ENCODE assay signal across 20 mouse cellular contexts in the genomic region with DNA sequence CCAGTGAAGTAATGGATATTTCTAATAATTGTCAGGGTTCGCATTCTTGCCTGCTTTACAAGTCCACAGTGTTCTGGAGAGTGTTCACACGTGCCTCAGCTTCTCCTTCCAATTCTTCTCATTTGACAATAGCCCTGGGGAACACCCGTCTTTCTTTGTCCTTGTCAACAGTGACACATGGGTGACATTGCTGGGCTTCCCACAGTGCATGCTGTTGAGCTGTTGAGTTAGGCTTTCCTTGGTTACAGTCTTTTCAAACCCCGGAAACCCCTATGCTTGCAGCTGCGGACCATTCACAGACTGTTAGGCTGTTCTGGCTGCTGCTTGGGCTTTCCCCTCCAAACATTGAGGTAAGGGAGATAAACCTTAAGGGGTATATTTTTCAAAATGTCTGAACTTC.
A peak's percentile ranks its signal among the peaks of the same experiment; 100 is the strongest.
DNase-seq lines count a peak whose midpoint lies in the region; ATAC-seq and TF ChIP-seq lines count a peak whose summit lies in the region.
"Had no signal": no experiment of that assay in that cellular context is flagged by ENCODE, and none has a peak within 500 bp of the region (broad histone marks: within the 10 kb centered on the region; RNA-seq: fewer than 3 reads in every experiment).

No protein-coding gene starts in this region.

- intact Hi-C loops in heart, postnatal 25 days (cut with DNase I): no loop called here

- DNase-seq in heart, postnatal 25 days (ENCODE audit: low spot score): no peak
- peak; percentile 11 for DNase-seq in heart, postnatal 0 days (ENCODE audit: low spot score)
- no peak for DNase-seq in heart, postnatal 4 days
- DNase-seq in CH12.LX (ENCODE audit: extremely low read depth): peak; percentile 37
- DNase-seq in T-cell, adult 2 months (ENCODE audit: low spot score): no peak
- DNase-seq: cerebellum, adult 11 months; forebrain, postnatal 0 days; gastrocnemius, adult 2 months; gastrocnemius, postnatal 14 days; heart, adult 11 months; kidney, adult 11 months; kidney, adult 8-10 months had no signal

- TF ChIP-seq RAD21 in CH12.LX (IDR thresholded peaks at IDR 0.05; ENCODE audit: low read depth, low read length): no peak

- no peak for ATAC-seq in heart, embryonic 14.5 days (ENCODE audit: insufficient number of reproducible peaks, insufficient read depth, low FRiP score, low read depth)
- no peak for ATAC-seq in heart, postnatal 0 days (ENCODE audit: insufficient read depth, low read depth)
- ATAC-seq: forebrain, embryonic 14.5 days; forebrain, postnatal 0 days had no signal

- H3K4me2 ChIP-seq in heart, embryonic 14.5 days (ENCODE audit: low read length): no peak overlapping the region
- H3K4me2 ChIP-seq in heart, postnatal 0 days (ENCODE audit: low read depth, low read length): no peak overlapping the region
- peak overlapping the region; percentile 8; the same call in 1 of the 2 replicates for H3K4me2 ChIP-seq in CH12.LX (ENCODE audit: insufficient read depth, low read depth, poor library complexity, severe bottlenecking)
- H3K4me2 ChIP-seq: embryonic facial prominence, embryonic 12.5 days; embryonic facial prominence, embryonic 15.5 days; hindbrain, embryonic 12.5 days; hindbrain, embryonic 15.5 days had no signal

- dilution Hi-C loops in CH12.LX (cut with MboI; ENCODE audit: extremely low pct_ligation_motif_present, extremely low pct_unique_long_range_greater_than_20kb, low sequenced_read_pairs): no loop called here

- WGBS in heart, embryonic 14.5 days: 68% methylated on average over 5 of the region's 5 CpGs
- 49% methylated on average over 5 of the region's 5 CpGs for WGBS in heart, postnatal 0 days

- H3K27ac ChIP-seq in heart, embryonic 14.5 days (replicated peaks in 1 of 2; ENCODE audit: control insufficient read depth in 1 of 2, insufficient read depth in 1 of 2, low read depth in 2 of 2, low read length in 2 of 2): peak overlapping the region; percentile 76 to 80
- peak overlapping the region; percentile 50 for H3K27ac ChIP-seq in heart, postnatal 0 days (ENCODE audit: low read depth)
- no peak overlapping the region for H3K27ac ChIP-seq in CH12.LX (ENCODE audit: insufficient read depth, low read depth)
- H3K27ac ChIP-seq: embryonic facial prominence, embryonic 12.5 days; embryonic facial prominence, embryonic 15.5 days; hindbrain, embryonic 12.5 days; hindbrain, embryonic 15.5 days had no signal

- no peaks in the 10 kb centered on the region for H3K79me2 ChIP-seq in CH12.LX (replicated peaks; ENCODE audit: control insufficient read depth, extremely low read depth, insufficient read depth, poor library complexity, severe bottlenecking)

- in situ Hi-C loops in CH12.LX (cut with MboI; ENCODE audit: low pct_ligation_motif_present, low pct_unique_long_range_greater_than_20kb, low sequenced_read_pairs): no loop called here

- no peak for TF ChIP-seq POLR2A in CH12.LX (IDR thresholded peaks at IDR 0.05; ENCODE audit: low read depth, low read length)

- peaks cover 15 to 21% of the 10 kb centered on the region in 2 experiments for H3K4me1 ChIP-seq in heart, embryonic 14.5 days (ENCODE audit: control insufficient read depth in 2 of 2, insufficient read depth in 2 of 2, low read length in 2 of 2)
- H3K4me1 ChIP-seq in heart, postnatal 0 days (ENCODE audit: control insufficient read depth, insufficient read depth): 0 out of 2 replicates have a peak, but pooled peaks cover 5% of the 10 kb centered on the region
- H3K4me1 ChIP-seq in CH12.LX (ENCODE audit: control insufficient read depth in 1 of 2, insufficient read depth in 2 of 2): peaks cover 3 to 42% of the 10 kb centered on the region in 2 experiments; a peak in 2 of 4 replicates
- H3K4me1 ChIP-seq: embryonic facial prominence, embryonic 15.5 days; hindbrain, embryonic 15.5 days had no signal

- H3K9ac ChIP-seq in heart, embryonic 14.5 days (ENCODE audit: low read length): no peak overlapping the region
- no peak overlapping the region for H3K9ac ChIP-seq in heart, postnatal 0 days (replicated peaks; ENCODE audit: low read depth, low read length)
- no peak overlapping the region for H3K9ac ChIP-seq in CH12.LX (ENCODE audit: insufficient read depth, low read depth)
- H3K9ac ChIP-seq: embryonic facial prominence, embryonic 12.5 days; embryonic facial prominence, embryonic 15.5 days; forebrain, postnatal 0 days; hindbrain, embryonic 12.5 days; hindbrain, embryonic 15.5 days had no signal

- TF ChIP-seq CTCF in heart, postnatal 0 days (IDR thresholded peaks at IDR 0.05; ENCODE audit: low read depth): no peak
- no peak for TF ChIP-seq CTCF in CH12.LX (conservative IDR thresholded peaks at IDR 0.05 in 1 of 2, IDR thresholded peaks at IDR 0.05 in 1 of 2; ENCODE audit: low read depth in 2 of 2, low read length in 2 of 2)

- TF ChIP-seq EP300 in heart, postnatal 0 days (IDR thresholded peaks at IDR 0.05; ENCODE audit: low read depth): no peak
- no peak for TF ChIP-seq EP300 in CH12.LX (IDR thresholded peaks at IDR 0.05; ENCODE audit: low read length)

- no peak overlapping the region for H3K4me3 ChIP-seq in heart, embryonic 14.5 days (ENCODE audit: control insufficient read depth in 1 of 2, insufficient read depth in 1 of 2, low read depth in 1 of 2, low read length in 2 of 2)
- H3K4me3 ChIP-seq in heart, postnatal 0 days (ENCODE audit: low read depth, low read length): no peak overlapping the region
- no peak overlapping the region for H3K4me3 ChIP-seq in CH12.LX (replicated peaks in 1 of 3; ENCODE audit: low read depth in 2 of 3, low read length in 2 of 3, poor library complexity in 1 of 3)
- H3K4me3 ChIP-seq: embryonic facial prominence, embryonic 12.5 days; embryonic facial prominence, embryonic 15.5 days; gastrocnemius, adult 2 months; hindbrain, embryonic 12.5 days; hindbrain, embryonic 15.5 days had no signal

- H3K9me3 ChIP-seq in heart, embryonic 14.5 days (ENCODE audit: control insufficient read depth, low read length): no peaks in the 10 kb centered on the region
- no peaks in the 10 kb centered on the region for H3K9me3 ChIP-seq in heart, postnatal 0 days (replicated peaks; ENCODE audit: control insufficient read depth, low read length)
- no peaks in the 10 kb centered on the region for H3K9me3 ChIP-seq in CH12.LX (replicated peaks; ENCODE audit: low read length)
- H3K9me3 ChIP-seq: embryonic facial prominence, embryonic 12.5 days; embryonic facial prominence, embryonic 15.5 days; hindbrain, embryonic 12.5 days; hindbrain, embryonic 15.5 days had no signal

- no peaks in the 10 kb centered on the region for H3K36me3 ChIP-seq in heart, embryonic 14.5 days (ENCODE audit: control insufficient read depth, insufficient read depth, low read length)
- H3K36me3 ChIP-seq in heart, postnatal 0 days (replicated peaks; ENCODE audit: control insufficient read depth, insufficient read depth, low read length): no peaks in the 10 kb centered on the region
- H3K36me3 ChIP-seq in CH12.LX (replicated peaks in 1 of 2; ENCODE audit: control insufficient read depth in 1 of 2, insufficient read depth in 1 of 2, low read length in 1 of 2): no peaks in the 10 kb centered on the region
- H3K36me3 ChIP-seq: embryonic facial prominence, embryonic 12.5 days; embryonic facial prominence, embryonic 15.5 days; G1E; hindbrain, embryonic 12.5 days; hindbrain, embryonic 15.5 days had no signal

- H3K27me3 ChIP-seq in heart, embryonic 14.5 days (ENCODE audit: control insufficient read depth, insufficient read depth, low read length): no peaks in the 10 kb centered on the region
- no peaks in the 10 kb centered on the region for H3K27me3 ChIP-seq in heart, postnatal 0 days (ENCODE audit: control insufficient read depth, insufficient read depth, low read length)
- no peaks in the 10 kb centered on the region for H3K27me3 ChIP-seq in CH12.LX (replicated peaks)
- H3K27me3 ChIP-seq: embryonic facial prominence, embryonic 12.5 days; embryonic facial prominence, embryonic 15.5 days; hindbrain, embryonic 12.5 days; hindbrain, embryonic 15.5 days; Patski had no signal

TF ChIP-seq in CH12.LX, 34 proteins besides CTCF, POLR2A, EP300 and RAD21:
- no peak for TF ChIP-seq KAT2A (IDR thresholded peaks at IDR 0.05; ENCODE audit: insufficient replicate concordance, low read length)
- no peak for TF ChIP-seq JUND (conservative IDR thresholded peaks at IDR 0.05; ENCODE audit: low read depth, low read length)
- TF ChIP-seq ELF1 (IDR thresholded peaks at IDR 0.05; ENCODE audit: low read depth, low read length): peak; percentile 51
TF ChIP-seq in CH12.LX: peak in this region for 1.

Comparison
In these comparisons a context has a peak if more than half of its experiments do, and no peak if none do; other contexts are left out.
1. DNase-seq: peak in heart, postnatal 0 days (single experiment) and CH12.LX (single experiment); none in heart, postnatal 25 days (single experiment), heart, postnatal 4 days (single experiment) and T-cell, adult 2 months (single experiment).